Mouse (Mus musculus) heart, embryonic 16.5 days (tissue): ENCODE measurements around the gene Map3k7. TPM values are rescaled to one million over a fixed set of nuclear protein-coding genes. Genes with fewer than 3 reads are reported as not detected.

ENCODE experiments used
- ATAC-seq: fragments of 200-750 bp; cut with Nextera tagmentation; replicated peaks from 2 replicates; pipeline ENCODE4 v1.8.0; 2017; ENCODE audit warnings: moderate number of reproducible peaks; ENCODE audit not compliant: insufficient read depth, low FRiP score; ENCODE audit errors: extremely low read depth
- H3K27ac ChIP-seq: fragments of 300-500 bp; sonication (generic); 2 replicates; pipeline ENCODE4 v1.5.1; 2014; ENCODE audit warnings: mild to moderate bottlenecking, low read length, control low read depth, moderate library complexity
- H3K27me3 ChIP-seq: fragments of 300-500 bp; sonication (generic); 2 replicates; pipeline ENCODE4 v1.6.1; 2014; ENCODE audit warnings: low read length, mixed read lengths; ENCODE audit not compliant: control insufficient read depth, insufficient read depth
- H3K36me3 ChIP-seq: fragments of 300-500 bp; sonication (generic); 2 replicates; pipeline ENCODE4 v1.6.1; 2014; ENCODE audit not compliant: control insufficient read depth, insufficient read depth
- H3K4me1 ChIP-seq: fragments of 300-500 bp; sonication (generic); 2 replicates; pipeline ENCODE4 v1.6.1; 2014; ENCODE audit warnings: low read length, mixed read lengths; ENCODE audit not compliant: control insufficient read depth, insufficient read depth
- H3K4me2 ChIP-seq: fragments of 300-500 bp; sonication (generic); 2 replicates; pipeline ENCODE4 v1.6.1; 2014; ENCODE audit warnings: low read depth, mild to moderate bottlenecking, control low read depth, low read length
- H3K4me3 ChIP-seq: fragments of 300-500 bp; sonication (generic); 2 replicates; pipeline ENCODE4 v1.5.1; 2014; ENCODE audit warnings: mild to moderate bottlenecking, control low read depth, low read length
- H3K9ac ChIP-seq: fragments of 300-500 bp; sonication (generic); 2 replicates; pipeline ENCODE4 v1.6.1; 2014; ENCODE audit warnings: low read length, control low read depth
- H3K9me3 ChIP-seq: fragments of 300-500 bp; sonication (generic); replicated peaks from 2 replicates; pipeline ENCODE4 v1.6.1; 2016; ENCODE audit warnings: low read length; ENCODE audit not compliant: control insufficient read depth
- WGBS: fragments of 180-500 bp; shearing (Covaris S2); extraction: QIAGEN DNeasy Blood & Tissue Kit; methylation state at CpG from one replicate; pipeline ENCODE4 v1.1.7; 2014; 5-methylcytosine and 5-hydroxymethylcytosine counted together
- polyA plus RNA-seq: library from polyadenylated mRNA; unstranded; fragments of >200 nt; fragmentation: Nextera tagmentation; extraction: Ambion mirVana; gene quantifications from 2 replicates; pipeline ENCODE4 v1.2.1, GENCODE M21; 2015

Map3k7 gene
- polyA plus RNA-seq = 26.6 and 31.2 TPM in 2 replicates

DNA sequence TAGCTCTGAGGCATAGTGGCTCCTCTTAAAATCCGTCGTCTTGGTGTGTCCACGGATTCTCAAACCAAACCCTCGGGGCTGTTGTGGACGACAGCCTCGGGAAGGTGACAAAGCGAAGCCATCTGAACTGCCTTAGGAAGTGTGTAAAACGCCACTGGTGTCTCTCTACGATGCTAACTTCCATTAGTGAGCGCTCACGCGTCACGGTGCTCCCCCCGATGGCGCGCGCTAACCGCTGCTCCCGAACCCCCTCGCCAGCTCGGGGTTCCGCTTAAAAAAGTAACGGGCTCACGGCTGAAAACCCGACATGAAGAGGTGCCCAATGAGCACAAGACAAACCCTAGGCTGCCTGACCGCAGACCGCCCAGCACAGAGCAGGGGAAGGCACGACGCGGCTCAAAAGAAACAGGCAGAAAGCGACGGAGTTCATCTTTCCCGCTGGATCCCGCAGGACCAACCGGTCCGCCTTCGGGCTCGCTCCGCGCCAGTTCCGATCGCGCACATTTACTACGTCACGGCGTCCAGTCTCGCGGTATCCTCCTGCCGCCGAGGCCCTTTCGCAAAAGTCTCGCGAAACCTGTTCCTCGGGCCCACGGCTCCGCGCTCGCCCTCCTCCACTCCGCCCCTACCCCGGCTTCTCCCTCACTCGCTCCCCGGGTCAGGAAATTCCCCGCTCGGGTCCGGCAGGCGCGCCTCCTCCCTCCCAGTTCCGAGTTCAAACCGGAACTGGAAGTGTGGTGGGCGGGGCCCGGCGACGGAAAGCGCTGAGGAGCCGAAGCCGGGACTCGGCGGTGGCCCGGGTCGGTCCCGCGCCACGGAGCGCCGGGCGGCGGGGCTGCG is at the start of gene Map3k7:
Gene Map3k7 (plus strand): TSS at position 744 of the 840 bp plus-strand sequence.
- H3K4me3 ChIP-seq = peak within 1 kb of the TSS; percentile 97
- H3K9me3 ChIP-seq = no peaks in the 10 kb centered on the region
- under 1% methylated on average over 86 of the region's 88 CpGs for WGBS
- peak; percentile 87 for ATAC-seq
- no peaks in the 10 kb centered on the region for H3K27me3 ChIP-seq
- H3K36me3 ChIP-seq = no peaks in the 10 kb centered on the region
- H3K27ac ChIP-seq = peak within 1 kb of the TSS; percentile 97
- peak within 1 kb of the TSS; percentile 92 for H3K4me2 ChIP-seq
- peaks cover 24% of the 10 kb centered on the region for H3K4me1 ChIP-seq
- peak within 1 kb of the TSS; percentile 91 for H3K9ac ChIP-seq

DNA sequence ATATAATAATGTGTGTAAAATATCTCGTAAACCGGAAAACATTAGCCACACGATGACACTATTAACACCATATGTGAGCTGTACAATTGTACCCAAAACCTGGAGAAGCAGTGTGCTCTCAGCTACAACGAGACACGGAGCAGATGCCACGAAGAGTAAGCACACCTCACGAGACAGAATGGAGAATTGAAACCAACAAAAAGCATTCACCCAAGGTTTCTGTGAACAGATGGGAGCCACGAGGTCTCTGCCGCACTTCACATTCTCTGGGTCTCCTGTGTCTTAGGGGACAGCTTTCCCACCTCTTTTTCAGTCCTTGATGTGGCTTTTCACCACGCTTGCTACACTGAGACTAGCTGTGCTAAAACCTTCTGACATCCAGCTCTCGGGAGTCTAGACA is 48.8 kb upstream of the Map3k7 start:
- no peaks in the 10 kb centered on the region for H3K4me1 ChIP-seq
- H3K27me3 ChIP-seq = no peaks in the 10 kb centered on the region
- ATAC-seq = no peak
- H3K36me3 ChIP-seq = no peaks in the 10 kb centered on the region
- H3K9ac ChIP-seq = no peak overlapping the region
- no peak overlapping the region for H3K27ac ChIP-seq
- no peak overlapping the region for H3K4me3 ChIP-seq
- H3K4me2 ChIP-seq = no peak overlapping the region
- 79% methylated on average over 11 of the region's 11 CpGs for WGBS
- no peaks in the 10 kb centered on the region for H3K9me3 ChIP-seq

DNA sequence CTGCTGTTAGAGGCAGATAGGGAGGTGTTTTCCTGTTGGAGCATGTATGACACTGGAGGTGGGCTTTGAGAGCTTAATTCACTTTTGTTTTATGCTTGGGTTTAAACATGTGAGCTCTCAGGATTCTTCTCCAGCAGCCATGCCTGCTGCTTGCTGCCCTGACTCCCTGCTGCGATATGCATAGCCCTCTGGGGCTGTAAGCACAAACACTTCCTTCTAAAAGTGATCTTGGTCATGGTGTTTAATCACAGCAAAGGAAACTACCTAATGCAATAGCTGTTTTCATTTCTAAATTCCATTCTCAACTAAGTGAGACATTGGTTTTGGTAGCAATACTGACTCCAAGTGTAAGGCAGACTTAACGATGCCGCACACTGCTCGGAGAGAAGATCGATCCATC is 45.2 kb upstream of the Map3k7 start:
- H3K4me1 ChIP-seq = no peaks in the 10 kb centered on the region
- no peaks in the 10 kb centered on the region for H3K27me3 ChIP-seq
- no peaks in the 10 kb centered on the region for H3K9me3 ChIP-seq
- no peaks in the 10 kb centered on the region for H3K36me3 ChIP-seq
- WGBS = 88% methylated on average over 5 of the region's 5 CpGs
- H3K27ac ChIP-seq = no peak overlapping the region
- no peak overlapping the region for H3K4me2 ChIP-seq
- no peak overlapping the region for H3K9ac ChIP-seq
- ATAC-seq = no peak
- H3K4me3 ChIP-seq = no peak overlapping the region

- Histone ChIP-seq H3K4me1 (no peaks in the 10 kb centered on the region; the same call in 1 of the 2 replicates), H3K9ac (no peak overlapping the region), H3K36me3 (no peaks in the 10 kb centered on the region), H3K27ac (no peak overlapping the region), H3K4me2 (no peak overlapping the region), H3K9me3 (no peaks in the 10 kb centered on the region), H3K4me3 (no peak overlapping the region), H3K27me3 (no peaks in the 10 kb centered on the region)
- ATAC-seq = no peak
- 57% methylated on average over 7 of the region's 7 CpGs for WGBS
Observed at GRCm38 (mm10) chr4:31922215-31922614, 41.7 kb upstream of the Map3k7 start.

- 59% methylated on average over 8 of the region's 8 CpGs for WGBS
- Histone ChIP-seq H3K4me1 (no peaks in the 10 kb centered on the region; the same call in 1 of the 2 replicates), H3K36me3 (no peaks in the 10 kb centered on the region), H3K27me3 (no peaks in the 10 kb centered on the region), H3K9me3 (no peaks in the 10 kb centered on the region), H3K4me2 (no peak overlapping the region), H3K9ac (no peak overlapping the region), H3K27ac (no peak overlapping the region), H3K4me3 (no peak overlapping the region)
- ATAC-seq = no peak
Observed at GRCm38 (mm10) chr4:31923437-31923836, 40.5 kb upstream of the Map3k7 start.

DNA sequence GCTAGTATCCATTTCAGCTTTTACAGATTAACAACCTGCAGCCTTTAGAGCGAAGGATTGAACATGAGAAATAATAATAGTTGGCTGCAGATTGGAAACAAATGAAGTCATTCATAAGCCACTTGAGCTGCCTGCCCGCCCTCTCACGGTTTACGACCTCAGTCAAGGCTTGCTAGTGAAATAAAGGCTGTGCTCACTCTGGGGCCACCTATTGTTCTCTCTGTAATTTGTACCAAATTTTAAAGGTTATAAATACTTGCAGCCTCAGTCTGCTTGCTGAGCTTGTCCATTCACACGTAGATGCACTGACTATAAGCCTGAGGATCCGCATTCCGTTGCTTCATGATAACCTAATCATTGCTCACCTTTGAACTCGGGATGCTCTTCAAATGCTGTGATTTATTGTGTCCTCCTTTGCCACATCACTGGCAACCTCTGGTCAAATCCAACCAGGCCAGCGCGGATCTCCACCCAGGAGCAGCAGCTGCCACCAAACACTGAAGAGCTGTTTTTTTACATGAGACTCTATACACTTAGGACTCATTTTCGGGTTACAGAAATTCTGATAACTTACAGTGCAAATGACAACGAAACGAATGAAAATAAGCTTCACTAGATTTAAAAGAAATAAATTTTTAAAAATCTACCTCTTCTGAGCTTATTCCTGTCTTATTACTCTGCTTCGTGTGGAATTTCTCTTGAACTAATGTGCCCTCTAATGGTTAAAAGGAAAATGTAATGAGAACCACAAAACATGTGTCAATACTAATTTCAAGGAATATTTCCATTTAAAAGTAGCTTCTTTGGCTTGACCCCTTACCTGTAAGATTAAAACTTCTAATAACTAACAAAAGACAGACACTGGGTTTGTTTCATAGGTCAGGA is 39.4 kb upstream of the Map3k7 start:
- WGBS = 50% methylated on average over 14 of the region's 14 CpGs
- ATAC-seq = no peak
- no peak overlapping the region for H3K4me2 ChIP-seq

DNA sequence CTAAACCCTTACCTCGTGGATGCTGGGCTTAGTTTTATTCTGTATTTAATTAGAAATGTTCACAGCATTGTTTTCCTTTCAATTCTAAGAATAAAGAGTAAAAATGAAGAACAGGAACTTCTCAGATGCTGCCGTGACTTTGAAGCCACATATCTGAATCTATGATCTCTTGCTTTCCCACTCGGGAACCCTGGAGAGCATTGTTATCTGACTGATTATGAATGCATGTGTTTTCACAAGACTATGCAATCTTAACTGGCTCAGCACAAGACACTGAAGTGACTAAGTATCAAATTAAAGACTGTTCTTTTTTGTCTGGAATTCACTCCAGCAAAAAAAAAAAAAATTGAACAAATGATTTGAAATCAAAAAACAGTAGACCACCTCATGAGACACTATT is 30.7 kb upstream of the Map3k7 start:
- no peaks in the 10 kb centered on the region for H3K9me3 ChIP-seq
- ATAC-seq = no peak
- H3K4me1 ChIP-seq = no peaks in the 10 kb centered on the region
- H3K9ac ChIP-seq = no peak overlapping the region
- H3K4me2 ChIP-seq = no peak overlapping the region
- 47% methylated on average over 3 of the region's 3 CpGs for WGBS
- H3K4me3 ChIP-seq = no peak overlapping the region
- H3K27ac ChIP-seq = no peak overlapping the region
- H3K36me3 ChIP-seq = no peaks in the 10 kb centered on the region
- H3K27me3 ChIP-seq = no peaks in the 10 kb centered on the region

More for the DNA sequence above, 39.4 kb upstream of the Map3k7 start:
- H3K4me1 ChIP-seq = no peaks in the 10 kb centered on the region; the same call in 1 of the 2 replicates
- no peak overlapping the region for H3K4me3 ChIP-seq
- no peak overlapping the region for H3K9ac ChIP-seq
- no peak overlapping the region for H3K27ac ChIP-seq
- H3K27me3 ChIP-seq = no peaks in the 10 kb centered on the region
- H3K9me3 ChIP-seq = no peaks in the 10 kb centered on the region
- H3K36me3 ChIP-seq = no peaks in the 10 kb centered on the region

- Histone ChIP-seq H3K27ac (no peak overlapping the region), H3K4me3 (no peak overlapping the region), H3K9ac (no peak overlapping the region), H3K4me1 (no peaks in the 10 kb centered on the region), H3K27me3 (no peaks in the 10 kb centered on the region), H3K36me3 (no peaks in the 10 kb centered on the region), H3K9me3 (no peaks in the 10 kb centered on the region), H3K4me2 (no peak overlapping the region)
- 64% methylated on average over 3 of the region's 3 CpGs for WGBS
- ATAC-seq = no peak
Observed at GRCm38 (mm10) chr4:31935831-31936306, 28.0 kb upstream of the Map3k7 start.

DNA sequence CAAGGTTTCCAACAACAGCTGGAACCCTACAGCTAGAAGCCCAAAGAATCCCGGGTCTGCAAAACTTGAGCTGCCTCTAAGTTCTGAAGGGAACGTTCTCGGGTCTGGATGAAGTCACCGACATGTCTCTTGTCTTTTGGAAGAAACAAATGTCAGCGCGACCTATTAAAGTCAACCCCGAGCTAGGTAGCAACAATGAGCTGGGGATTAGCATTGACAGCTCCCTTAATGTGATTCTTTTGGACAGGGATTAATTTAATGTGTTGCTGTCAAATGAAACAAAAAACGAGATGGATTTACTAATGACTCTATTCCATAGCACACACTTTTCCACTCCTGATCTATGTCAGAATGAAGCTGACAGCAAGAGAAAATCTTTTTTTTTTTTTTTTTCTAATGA is 27.5 kb upstream of the Map3k7 start:
- H3K27ac ChIP-seq = no peak overlapping the region
- no peaks in the 10 kb centered on the region for H3K36me3 ChIP-seq

More for the DNA sequence above, 27.5 kb upstream of the Map3k7 start:
- peak overlapping the region; percentile 6 for H3K4me2 ChIP-seq
- H3K4me1 ChIP-seq = no peaks in the 10 kb centered on the region
- no peak overlapping the region for H3K4me3 ChIP-seq
- no peak overlapping the region for H3K9ac ChIP-seq
- no peaks in the 10 kb centered on the region for H3K9me3 ChIP-seq
- no peak for ATAC-seq
- WGBS = 19% methylated on average over 8 of the region's 8 CpGs
- no peaks in the 10 kb centered on the region for H3K27me3 ChIP-seq
